Mouse (Mus musculus) CD4-positive, CD25-positive, alpha-beta regulatory T cell, adult 4 months (primary cell): Measurements from ENCODE around the gene Ptgr1. TPM values are rescaled to one million over a fixed set of nuclear protein-coding genes. Genes with fewer than 3 reads are reported as not detected.
A peak's percentile ranks its signal among the peaks of the same experiment; 100 is the strongest.

Experiments used
- ATAC-seq: one replicate; pipeline ENCODE4 v1.8.0; 2017
- polyA plus RNA-seq, 2 experiments: library from polyadenylated mRNA; unstranded; fragments of 100-300 nt; shearing (Covaris generic); gene quantifications; one replicate each; pipeline ENCODE4 v1.2.1; 2017

The Ptgr1 gene
- under 1 TPM; 0.19 to 0.70 TPM for polyA plus RNA-seq

DNA sequence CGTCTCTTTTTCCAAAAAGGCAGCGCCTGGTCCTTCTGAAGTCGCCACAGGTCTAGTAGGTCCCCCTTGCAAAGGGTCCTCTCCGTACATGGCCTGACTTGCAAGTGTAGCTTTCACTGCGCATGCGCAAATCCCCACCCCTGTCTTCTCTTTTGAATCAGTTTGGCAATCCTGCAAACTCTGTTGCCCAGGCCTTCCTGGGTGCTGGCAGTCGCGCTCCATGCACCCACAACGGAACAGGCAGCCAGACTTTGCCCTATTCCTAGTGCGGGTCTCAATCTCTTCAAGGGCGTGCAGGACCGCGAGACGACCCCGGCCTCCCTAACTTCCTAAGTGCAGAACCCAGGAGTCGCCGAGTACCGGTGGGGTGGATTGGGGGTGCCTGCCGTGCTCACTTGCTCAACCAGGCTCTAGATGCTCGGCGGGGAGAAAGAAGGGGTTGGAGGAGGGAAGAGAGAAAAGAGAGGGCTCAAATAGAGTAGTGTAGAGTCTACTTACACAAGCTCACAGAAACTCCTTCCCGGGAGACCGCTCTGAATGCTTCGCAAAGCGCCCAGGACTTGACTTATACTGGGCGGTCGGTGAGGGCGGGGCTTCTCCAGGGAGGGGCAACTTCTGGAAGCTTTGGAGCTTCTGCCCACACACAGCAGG, at the start of gene Ptgr1:
Gene Ptgr1, minus strand, starts transcription at position 580 of the 651 bp plus-strand sequence.
- peak; percentile 38 for ATAC-seq

GRCm38 (mm10) chr4:59035786-59036350, 48.9 kb upstream of the Ptgr1 start:
- ATAC-seq: no peak

DNA sequence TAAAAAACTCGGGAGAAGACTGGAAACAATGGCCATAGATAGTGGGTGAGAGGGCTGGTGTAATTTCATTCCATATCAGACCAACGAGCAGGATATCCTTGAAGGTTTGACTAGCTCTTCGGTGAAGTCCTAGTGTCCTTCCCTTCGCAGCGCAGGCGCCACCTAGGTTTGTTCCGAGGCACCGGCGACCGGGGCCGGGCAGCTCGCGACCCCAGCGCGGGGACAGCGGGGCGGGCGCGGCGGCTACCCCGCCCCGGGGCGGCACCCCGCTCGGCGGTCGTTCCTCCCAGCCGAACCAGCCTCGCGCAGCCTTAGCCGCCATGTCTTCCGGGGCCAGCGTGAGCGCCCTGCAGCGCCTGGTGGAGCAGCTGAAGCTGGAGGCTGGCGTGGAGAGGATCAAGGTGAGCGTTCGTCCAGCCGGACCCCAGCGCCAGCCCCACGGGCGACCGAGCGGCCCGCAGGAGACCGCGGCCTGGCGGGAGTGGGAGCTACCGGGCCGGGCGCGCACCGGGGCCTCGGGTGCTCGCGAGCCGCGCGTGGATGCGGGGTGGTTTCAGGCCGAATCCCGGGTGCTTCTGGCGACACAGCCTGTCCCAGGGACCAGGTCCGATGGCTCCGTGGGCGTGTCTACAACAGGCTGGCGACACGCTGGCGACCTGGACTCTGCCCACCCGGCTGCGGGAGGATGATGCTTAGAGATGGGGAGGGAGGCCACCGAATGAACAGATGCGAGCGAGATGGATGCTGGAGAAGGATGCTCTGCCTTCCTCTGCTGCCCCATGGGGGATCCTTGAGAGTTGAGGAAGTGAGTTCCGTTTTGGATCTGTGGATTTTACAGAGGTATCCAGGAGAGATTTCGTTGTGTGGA, 48.2 kb upstream of the Ptgr1 start, which contains the start of gene Gng10:
Gene Gng10, plus strand, starts transcription at position 171 of the 868 bp plus-strand sequence.
- ATAC-seq: peak; percentile 81

GRCm38 (mm10) chr4:59034325-59034917, 47.5 kb upstream of the Ptgr1 start:
- ATAC-seq: peak; percentile 20

- no peak for ATAC-seq
Observed at GRCm38 (mm10) chr4:59016922-59017321, 30.0 kb upstream of the Ptgr1 start.

DNA sequence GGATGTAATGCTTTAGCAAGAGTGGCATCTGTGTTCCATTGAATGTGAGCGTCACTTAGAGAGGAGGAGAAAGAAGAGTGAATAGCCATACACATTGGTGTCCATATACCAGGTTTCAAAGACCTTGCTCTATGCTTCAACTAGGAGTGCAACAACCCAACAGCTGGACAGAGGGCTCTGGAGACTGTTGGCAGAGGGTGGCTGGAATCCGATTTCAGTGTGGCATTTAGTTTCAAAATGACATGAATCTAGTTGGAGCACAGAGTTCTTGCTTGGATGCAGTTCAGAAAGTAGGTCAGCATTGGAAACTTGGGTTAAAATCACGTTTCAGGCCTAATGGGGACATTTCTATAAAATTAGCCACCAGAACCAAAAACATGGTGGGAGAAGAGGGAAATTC, 28.3 kb upstream of the Ptgr1 start:
- no peak for ATAC-seq

DNA sequence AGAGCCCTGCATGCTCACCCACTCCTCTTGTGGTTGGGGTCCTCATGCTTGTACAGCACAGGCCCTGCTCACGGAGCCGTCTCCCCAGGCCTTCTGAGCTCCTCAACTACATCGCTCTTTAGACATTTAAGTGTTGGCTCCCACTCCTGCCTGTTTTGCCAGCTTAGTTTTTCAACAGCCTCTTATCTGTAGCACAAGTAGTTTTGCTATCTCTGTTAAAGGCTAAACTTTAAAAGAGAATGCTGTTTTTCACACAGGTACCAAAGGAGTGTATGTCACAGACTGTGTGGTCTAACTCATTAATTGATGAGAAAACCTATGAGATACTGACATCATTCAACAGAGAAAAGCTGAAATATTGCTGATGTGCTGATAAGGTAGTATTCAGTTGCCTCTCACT, 24.5 kb upstream of the Ptgr1 start:
- ATAC-seq: no peak

DNA sequence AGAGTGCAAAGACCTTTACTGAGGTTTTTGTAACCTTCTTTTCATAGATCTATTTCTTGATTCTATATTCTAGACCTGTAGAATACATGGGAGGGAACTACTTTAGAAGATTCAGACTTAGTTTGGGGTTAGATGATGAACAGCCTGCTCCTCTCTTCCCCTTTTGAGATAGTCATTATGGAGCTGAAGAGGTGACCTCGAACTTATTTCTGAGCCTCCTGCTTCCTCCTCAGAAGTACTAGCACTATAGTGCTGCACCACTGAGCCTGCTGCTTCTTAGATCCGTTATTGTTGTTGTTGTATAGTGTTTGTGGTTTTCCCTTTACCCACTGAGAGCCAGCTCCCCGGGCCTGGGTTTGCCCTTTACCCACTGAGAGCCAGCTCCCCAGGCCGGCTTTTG, 22.8 kb upstream of the Ptgr1 start:
- ATAC-seq: peak; percentile 25

GRCm38 (mm10) chr4:59009186-59009585, 22.3 kb upstream of the Ptgr1 start:
- ATAC-seq: peak; percentile 85

- ATAC-seq: no peak
Observed at GRCm38 (mm10) chr4:59007974-59008373, 21.1 kb upstream of the Ptgr1 start.

GRCm38 (mm10) chr4:59007016-59007415, 20.1 kb upstream of the Ptgr1 start:
- ATAC-seq: no peak

DNA sequence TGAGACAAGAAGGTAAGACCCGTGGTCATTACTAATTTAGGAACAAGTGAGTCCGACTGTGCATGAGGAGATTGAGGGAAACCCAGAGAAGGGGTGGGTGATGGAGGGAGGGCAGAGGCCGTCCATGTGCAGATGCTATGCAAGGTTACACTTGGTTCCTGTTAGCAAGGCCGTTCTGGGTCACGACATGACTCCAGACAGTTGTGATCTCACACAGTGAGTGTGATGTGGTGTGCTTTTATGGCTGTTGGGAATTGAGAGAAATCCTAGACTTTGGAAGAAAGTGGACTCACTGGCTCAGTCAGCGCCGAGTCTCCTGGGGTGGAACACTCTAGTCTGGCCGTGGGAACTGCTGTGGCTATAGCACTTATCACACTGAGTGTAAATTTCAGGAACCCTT, 19.3 kb upstream of the Ptgr1 start:
- no peak for ATAC-seq

GRCm38 (mm10) chr4:59003806-59004200, 16.9 kb upstream of the Ptgr1 start:
- no peak for ATAC-seq

DNA sequence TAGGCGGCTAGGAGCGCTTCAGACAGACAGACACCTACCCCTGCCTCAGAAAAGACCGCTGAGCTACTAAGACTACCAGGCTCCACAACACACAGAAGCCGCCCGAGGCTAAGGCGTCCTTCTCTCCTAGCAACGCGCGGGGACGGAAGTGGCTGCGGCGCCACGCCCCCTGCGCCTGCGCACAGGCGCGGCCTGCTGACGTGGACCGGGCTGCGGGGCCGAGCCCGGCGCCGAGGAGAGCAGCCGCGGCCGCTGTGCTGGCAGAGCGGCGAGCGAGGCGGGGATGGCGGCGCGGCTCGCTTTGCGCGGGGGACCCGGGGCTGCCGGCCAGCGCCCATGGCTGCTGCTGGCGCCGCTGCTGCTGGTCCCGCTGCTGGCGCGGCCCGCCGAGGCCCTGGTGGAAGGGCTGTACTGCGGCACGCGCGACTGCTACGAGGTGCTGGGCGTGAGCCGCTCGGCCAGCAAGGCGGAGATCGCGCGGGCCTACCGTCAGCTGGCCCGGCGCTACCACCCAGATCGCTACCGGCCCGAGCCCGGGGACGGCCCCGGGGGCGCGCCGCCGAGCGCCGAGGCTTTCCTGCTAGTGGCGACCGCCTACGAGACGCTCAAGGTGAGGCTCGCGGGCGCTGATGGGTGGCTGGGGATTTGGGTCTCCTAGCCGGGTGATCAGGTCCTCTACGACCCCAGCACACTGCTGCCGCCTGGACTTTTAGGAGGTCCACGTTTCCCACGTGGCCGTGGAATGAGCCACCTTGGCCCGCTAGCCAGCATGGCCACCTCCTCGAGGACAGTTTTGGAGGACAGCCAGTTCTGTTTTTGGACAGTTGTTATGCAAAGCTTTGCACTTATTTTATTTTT, 16.3 kb upstream of the Ptgr1 start, which contains the start of gene Gm20503:
Gene Gm20503, plus strand, starts transcription at position 263 of the 858 bp plus-strand sequence.
- ATAC-seq: peak; percentile 95

GRCm38 (mm10) chr4:59000614-59001013, 13.7 kb upstream of the Ptgr1 start:
- ATAC-seq: peak; percentile 24

- peak; percentile 36 for ATAC-seq
Observed at GRCm38 (mm10) chr4:58999686-59000085, 12.8 kb upstream of the Ptgr1 start.

GRCm38 (mm10) chr4:58998688-58999087, 11.8 kb upstream of the Ptgr1 start:
- no peak for ATAC-seq

- no peak for ATAC-seq
Observed at GRCm38 (mm10) chr4:58997081-58997480, 10.2 kb upstream of the Ptgr1 start.

DNA sequence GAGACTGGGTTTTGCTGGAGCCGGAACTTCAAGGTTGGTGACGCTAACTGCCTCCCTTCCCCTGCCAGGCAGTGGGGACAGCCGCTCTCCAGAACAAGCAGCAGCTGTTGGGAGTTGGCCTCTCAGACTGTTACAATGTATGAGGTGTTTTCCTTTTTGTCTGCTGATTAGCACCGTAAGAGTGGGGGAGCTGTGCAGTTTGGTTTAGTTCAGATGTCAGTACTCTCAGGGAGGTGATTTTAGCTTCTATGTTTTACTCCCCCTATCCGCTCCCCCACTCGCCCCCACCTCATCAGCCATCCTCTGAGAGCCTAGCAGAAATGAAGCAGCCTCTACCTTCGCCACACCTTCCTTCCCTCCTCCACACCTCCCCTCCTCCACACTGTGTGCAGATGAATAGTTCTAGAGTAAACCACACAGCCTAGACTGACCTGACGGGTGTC, 8.4 kb upstream of the Ptgr1 start:
- ATAC-seq: no peak

GRCm38 (mm10) chr4:58994762-58995161, 7.8 kb upstream of the Ptgr1 start, which contains the start of gene Dnajc25:
Dnajc25 (plus strand) TSS chr4:58995062.
- ATAC-seq: no peak

- ATAC-seq: no peak
Observed at GRCm38 (mm10) chr4:58992195-58992594, 5.3 kb upstream of the Ptgr1 start.
